Mouse (Mus musculus) layer of hippocampus, postnatal 25 days (tissue): Measurements from ENCODE around the gene Scn8a. TPM values are rescaled to one million over a fixed set of nuclear protein-coding genes. Genes with fewer than 3 reads are reported as not detected.

Experiments used
- DNase-seq, 2 experiments: peaks; one replicate each; pipeline ENCODE4 v3.0.0; 2022; ENCODE audit warnings: mixed read lengths in 2 of 2, low spot score in 1 of 2; ENCODE audit errors: extremely low spot score in 1 of 2
- total RNA-seq, 2 experiments: library from RNA; stranded (reverse); gene quantifications; 2 replicates each; pipeline ENCODE4 v1.2.3; 2021

The Scn8a gene
- total RNA-seq, 2 experiments from 2014 or later: 202 to 260 TPM

DNA sequence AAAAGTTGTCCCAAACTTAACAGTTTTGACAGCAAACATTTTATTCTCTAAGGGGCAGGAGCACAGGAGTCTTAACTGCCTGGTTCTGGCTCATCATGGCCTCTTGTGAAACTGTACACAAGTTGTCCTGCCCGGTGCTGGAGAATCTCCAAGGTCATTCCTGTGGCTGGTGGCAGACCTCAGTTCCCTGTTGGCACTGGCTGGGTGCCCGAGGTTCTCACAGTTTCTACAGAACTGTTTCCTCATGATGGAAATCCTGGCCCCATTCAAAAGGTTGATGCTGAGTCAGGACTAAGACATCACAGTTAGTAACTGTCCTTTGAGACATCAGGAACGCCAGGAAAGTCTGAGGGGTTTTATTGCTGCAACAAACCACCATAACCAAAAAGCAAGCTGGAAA is 217.3 kb downstream of the Scn8a start:
- no peak for DNase-seq

DNA sequence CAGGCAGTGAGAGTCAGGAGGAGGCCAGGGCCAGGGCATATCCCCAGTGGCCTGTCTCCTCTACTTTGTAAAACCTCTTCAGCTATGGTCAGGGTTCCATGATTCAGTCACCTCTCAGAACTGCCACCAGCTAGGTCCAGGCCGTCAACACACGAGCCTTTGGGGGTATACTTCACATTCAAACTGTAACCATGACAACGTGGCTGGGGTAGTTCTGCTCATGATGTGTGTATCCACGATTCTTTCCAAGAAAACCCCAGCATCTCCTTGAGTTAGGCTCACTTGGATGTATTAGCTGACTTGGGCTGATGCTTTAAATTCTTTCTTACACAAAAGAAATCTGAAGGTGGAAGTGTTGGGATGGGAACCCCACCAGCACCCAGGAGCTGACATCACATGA is 218.6 kb downstream of the Scn8a start:
- no peak for DNase-seq

GRCm38 (mm10) chr15:101091551-101091950 is 221.9 kb downstream of the Scn8a start:
- DNase-seq: no peak

DNA sequence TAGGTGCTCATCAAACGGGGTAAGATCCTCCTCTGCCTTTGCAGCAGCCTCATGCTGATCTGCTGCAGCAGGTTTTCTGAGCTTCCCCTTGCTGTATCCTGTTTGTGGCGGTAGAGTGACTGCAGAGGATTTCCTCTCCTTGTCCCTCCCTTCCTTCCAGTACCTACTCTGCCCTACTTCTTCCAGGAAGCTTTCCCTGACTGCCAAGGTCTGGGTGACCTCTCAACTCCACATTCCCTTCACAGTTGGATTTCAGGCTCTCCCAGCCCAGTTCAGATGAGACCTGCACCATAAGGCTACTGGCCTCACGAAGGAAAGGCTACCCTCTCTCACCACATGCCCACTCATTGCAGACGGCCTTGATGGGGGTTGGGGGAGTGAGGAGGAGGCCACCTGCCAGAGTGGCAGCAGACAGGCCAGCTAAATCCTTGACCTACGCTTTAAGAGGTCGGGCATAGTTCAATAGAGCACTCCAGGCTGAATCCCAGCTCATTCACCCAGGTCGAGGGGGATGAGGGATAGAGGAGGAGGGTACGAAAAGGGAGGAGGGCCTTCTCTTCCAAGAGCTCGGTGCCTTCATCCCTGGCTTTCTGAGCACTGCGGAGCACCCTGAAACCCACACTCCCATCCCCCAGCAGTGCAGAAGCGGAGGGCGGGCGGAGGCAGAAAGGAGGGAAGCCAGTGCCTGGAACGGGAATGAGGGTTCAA is 222.6 kb downstream of the Scn8a start:
- no peak for DNase-seq

GRCm38 (mm10) chr15:101092829-101093648 is 223.4 kb downstream of the Scn8a start:
- no peak for DNase-seq

- DNase-seq: no peak
Measured at GRCm38 (mm10) chr15:101093988-101094387, 224.3 kb downstream of the Scn8a start.

- no peak for DNase-seq
Measured at GRCm38 (mm10) chr15:101094979-101095378, 225.3 kb downstream of the Scn8a start.

DNA sequence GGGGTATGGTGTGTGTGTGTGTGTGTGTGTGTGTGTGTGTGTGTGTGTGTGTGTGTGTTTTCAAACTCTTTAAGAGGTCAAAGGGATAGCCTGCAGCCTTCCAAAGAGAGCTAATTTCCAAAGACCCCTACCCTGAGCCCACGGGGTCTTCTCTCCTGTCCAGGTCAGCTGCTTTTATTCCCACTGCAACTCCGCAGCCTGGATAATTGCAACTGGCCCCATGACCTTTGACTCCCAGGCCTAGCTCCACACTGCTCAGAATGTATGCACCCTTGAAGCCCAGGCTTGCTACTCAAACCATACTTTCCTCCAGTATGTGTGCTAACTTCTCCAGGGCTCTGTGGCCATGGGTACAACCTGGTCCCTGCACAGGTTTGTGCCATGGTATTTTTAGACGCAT is 225.7 kb downstream of the Scn8a start:
- no peak for DNase-seq

Other genes starting within 250 kb of the Scn8a start
- 1 to 10 TPM in 1 of 2 experiments, under 1 TPM in 1; 0.98 to 1.8 TPM for gene Smagp, start 232.9 kb upstream of the Scn8a start, total RNA-seq
- gene Bin2, start 200.3 kb upstream of the Scn8a start, total RNA-seq: 1 to 10 TPM; 5.7 to 6.0 TPM
- gene Cela1, start 181.9 kb upstream of the Scn8a start, total RNA-seq: 1 to 10 TPM; 1.6 to 1.8 TPM
- 1 to 10 TPM; 5.7 to 6.5 TPM for gene Galnt6, start 140.5 kb upstream of the Scn8a start, total RNA-seq
- 10 to 100 TPM; 78.0 to 78.8 TPM for gene Slc4a8, start 108.1 kb upstream of the Scn8a start, total RNA-seq
- gene Gm47841, start 177.5 kb downstream of the Scn8a start, total RNA-seq: not detected
- 1 to 10 TPM; 1.5 TPM for gene Fignl2, start 208.7 kb downstream of the Scn8a start, total RNA-seq
- not detected for gene Ankrd33, start 245.9 kb downstream of the Scn8a start, total RNA-seq